Mouse (Mus musculus): Measurements from ENCODE around the gene Ptcd3. TPM values are rescaled to one million over a fixed set of nuclear protein-coding genes. Genes with fewer than 3 reads are reported as not detected.
"Not testable (repeated sequence)": the region's sequence is repeated elsewhere in the genome, so short reads cannot be mapped to it uniquely, and the experiment has no call there.

Gene Ptcd3
- total RNA-seq, 1 experiment from 2014 or later = 193 TPM

- ATAC-seq (replicated peaks; ENCODE audit: low read depth, poor library complexity, severe bottlenecking) = peak; percentile 59
These were observed 30.4 kb downstream of the Ptcd3 start for GRCm38 (mm10) chr6:71877965-71878760.

GRCm38 (mm10) chr6:71871396-71871795 is 37.2 kb downstream of the Ptcd3 start:
- ATAC-seq (replicated peaks; ENCODE audit: low read depth, poor library complexity, severe bottlenecking) = no peak

- no peak for ATAC-seq (replicated peaks; ENCODE audit: low read depth, poor library complexity, severe bottlenecking)
These were observed 39.7 kb downstream of the Ptcd3 start for GRCm38 (mm10) chr6:71868809-71869208.

- no peak for ATAC-seq (replicated peaks; ENCODE audit: low read depth, poor library complexity, severe bottlenecking)
These were observed 40.8 kb downstream of the Ptcd3 start for GRCm38 (mm10) chr6:71867751-71868150.

GRCm38 (mm10) chr6:71846906-71847305 is 61.6 kb downstream of the Ptcd3 start:
- not testable (repeated sequence) for ATAC-seq (replicated peaks; ENCODE audit: low read depth, poor library complexity, severe bottlenecking)

GRCm38 (mm10) chr6:71840597-71841290 is 67.8 kb downstream of the Ptcd3 start:
- no peak for ATAC-seq (replicated peaks; ENCODE audit: low read depth, poor library complexity, severe bottlenecking)

GRCm38 (mm10) chr6:71839815-71840214 is 68.7 kb downstream of the Ptcd3 start:
- ATAC-seq (replicated peaks; ENCODE audit: low read depth, poor library complexity, severe bottlenecking) = no peak

GRCm38 (mm10) chr6:71836811-71837210 is 71.7 kb downstream of the Ptcd3 start:
- no peak for ATAC-seq (replicated peaks; ENCODE audit: low read depth, poor library complexity, severe bottlenecking)

- ATAC-seq (replicated peaks; ENCODE audit: low read depth, poor library complexity, severe bottlenecking) = peak; percentile 95
These were observed 77.0 kb downstream of the Ptcd3 start for GRCm38 (mm10) chr6:71831581-71831960.

GRCm38 (mm10) chr6:71830690-71831580 is 77.6 kb downstream of the Ptcd3 start, which contains the start of gene Immt:
Gene Immt (plus strand): TSS chr6:71831331.
- peak; percentile 94 for ATAC-seq (replicated peaks; ENCODE audit: low read depth, poor library complexity, severe bottlenecking)

Other genes with a start within 250 kb of the Ptcd3 start
- 0.53 and 0.73 TPM in 2 replicates for gene Reep1, start 201.2 kb downstream of the Ptcd3 start, total RNA-seq (2017)
- 41.8 and 42.1 TPM in 2 replicates for gene Mrpl35, start 81.8 kb downstream of the Ptcd3 start, total RNA-seq (2017)
- 127 and 157 TPM in 2 replicates for gene Immt, start 77.4 kb downstream of the Ptcd3 start, total RNA-seq (2017)
- gene Polr1a, start 303 bp upstream of the Ptcd3 start, total RNA-seq (2017) = 73.8 and 101 TPM in 2 replicates
- 33.8 and 41.8 TPM in 2 replicates for gene St3gal5, start 188.8 kb upstream of the Ptcd3 start, total RNA-seq (2017)

Measured in common myeloid progenitor, adult 5-6 weeks (primary cell).